Mouse (Mus musculus) left cerebral cortex, postnatal 36 days (tissue): ENCODE measurements around the gene Med12l. TPM values are rescaled to one million over a fixed set of nuclear protein-coding genes. Genes with fewer than 3 reads are reported as not detected.

ENCODE experiments used
- DNase-seq, 2 experiments: peaks; one replicate each; pipeline ENCODE4 v3.0.0; 2021 to 2022; ENCODE audit warnings: low spot score in 2 of 2, mixed read lengths in 1 of 2
- intact Hi-C: fragments of 180-260 bp; cut with DNase I; formaldehyde crosslinking; loops from one replicate; pipeline ENCODE4 v1.15.1; 2025
- total RNA-seq, 2 experiments: library from RNA; stranded (reverse); gene quantifications; 2 replicates each; pipeline ENCODE4 v1.2.3; 2021

Gene Med12l
- total RNA-seq, 2 experiments from 2014 or later: 42.0 to 42.8 TPM

DNA sequence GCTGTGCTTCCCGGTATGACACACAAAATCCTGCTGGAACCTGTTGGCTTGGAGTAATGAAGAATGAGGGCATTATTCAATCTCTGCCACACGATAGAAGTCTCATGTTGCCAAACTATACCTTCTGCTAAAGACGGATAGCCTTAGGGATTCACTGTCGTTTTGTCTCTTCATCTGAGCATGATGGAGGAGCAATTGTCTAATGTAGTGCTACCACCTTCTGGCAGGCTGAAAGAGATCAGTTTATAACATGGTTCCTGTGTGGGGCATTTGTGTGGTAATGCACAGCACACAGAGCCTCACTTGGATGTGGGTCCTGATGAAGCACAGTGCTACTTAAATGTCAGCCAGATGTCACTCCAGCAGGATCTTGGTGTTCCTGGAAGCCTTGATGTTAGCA is 163.6 kb downstream of the Med12l start:
- intact Hi-C loops: loop anchor here (5.0 kb wide), 1 partner anchor 47 kb away; no protein-coding TSS in a partner anchor

DNA sequence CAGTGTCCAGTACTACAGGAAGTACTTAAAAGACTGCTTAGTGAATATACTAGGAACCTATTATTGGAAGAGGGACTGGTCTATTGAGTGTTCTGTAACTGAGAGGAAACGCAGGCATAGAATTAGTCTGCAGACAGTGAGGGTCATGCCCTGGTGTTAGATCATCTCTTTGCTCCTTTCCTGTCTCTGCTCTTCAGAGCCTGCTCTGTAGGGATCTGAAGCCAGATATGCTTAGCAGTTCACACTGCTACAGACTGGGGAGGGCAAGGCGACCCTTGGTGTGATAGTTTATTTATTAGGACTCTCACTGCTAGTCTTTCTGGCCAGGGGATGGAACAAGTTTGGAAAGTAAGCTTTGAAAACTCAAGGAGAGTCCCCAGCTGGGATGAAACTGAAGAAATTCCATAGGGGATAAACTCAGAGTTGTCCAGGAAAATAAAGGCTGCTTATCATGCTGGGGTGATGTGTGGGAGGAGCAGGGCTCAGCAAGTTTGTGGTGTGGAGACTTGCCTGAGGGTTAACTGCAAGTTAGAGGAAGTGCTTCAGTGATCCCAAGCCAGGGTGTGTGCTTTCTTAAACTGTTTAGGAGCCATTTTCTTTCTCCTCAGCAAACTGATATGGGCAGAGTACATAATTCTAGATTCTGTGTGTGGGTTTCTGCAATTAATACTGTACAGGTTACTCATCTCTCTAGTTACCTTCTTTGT is 164.4 kb downstream of the Med12l start:
- no peak for DNase-seq
- intact Hi-C loops: loop anchor here (5.0 kb wide), 1 partner anchor 48 kb away; no protein-coding TSS in a partner anchor

More for the DNA sequence above, 163.6 kb downstream of the Med12l start:
- no peak for DNase-seq

DNA sequence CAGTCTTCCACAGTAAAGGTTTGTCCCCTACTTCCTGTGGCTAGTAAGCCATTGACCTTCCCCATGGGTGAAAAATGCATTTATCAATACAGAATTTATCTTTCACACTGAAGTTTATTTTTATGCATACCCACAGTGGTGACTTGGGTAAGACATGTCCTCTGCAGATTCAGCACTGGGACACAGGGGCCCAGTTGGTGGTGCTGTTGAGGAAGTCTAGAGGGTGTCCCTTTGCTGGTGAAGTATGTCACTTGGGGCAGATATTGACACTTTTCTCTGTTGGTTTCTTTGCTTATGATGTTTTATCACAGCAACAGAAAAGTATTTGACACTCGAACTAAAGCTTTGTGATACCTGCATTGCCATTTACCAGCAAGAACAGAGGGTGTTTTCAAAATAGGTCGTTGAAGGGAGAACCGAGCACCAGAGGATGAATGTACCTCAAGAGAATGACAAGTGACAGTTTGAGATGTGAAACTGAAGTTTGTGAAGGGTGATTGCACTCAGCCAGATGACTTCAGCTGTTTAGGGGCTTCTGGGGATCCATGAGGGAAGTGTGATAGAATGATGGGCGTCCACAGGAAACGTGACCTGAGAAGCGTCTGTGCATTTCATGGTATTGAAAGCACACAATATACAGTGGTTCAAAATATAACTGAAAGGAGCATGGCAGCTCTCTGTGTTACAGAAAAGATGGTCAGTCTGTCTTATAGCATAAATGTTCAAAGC is 169.0 kb downstream of the Med12l start:
- intact Hi-C loops: no loop called here
- no peak for DNase-seq

DNA sequence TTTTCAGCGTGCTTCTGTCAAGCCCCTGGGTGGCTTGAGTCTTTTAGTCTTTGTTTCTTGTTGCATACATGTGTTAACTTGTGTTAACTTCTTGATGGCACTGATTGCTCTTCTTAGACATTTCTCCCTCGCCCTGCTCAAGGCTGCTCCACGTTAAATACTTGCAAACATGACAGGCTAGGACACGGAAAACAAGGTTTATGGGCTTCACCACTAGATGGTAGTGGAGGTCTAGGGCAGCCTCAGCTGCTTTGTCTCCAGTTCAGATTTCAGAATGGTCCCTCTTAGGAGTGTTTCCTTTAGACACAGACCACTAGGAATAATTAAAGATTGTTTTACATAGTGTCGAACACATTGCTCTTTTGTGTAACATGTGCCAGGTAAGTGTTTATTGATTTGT is 169.6 kb downstream of the Med12l start:
- DNase-seq: no peak
- intact Hi-C loops: no loop called here

DNA sequence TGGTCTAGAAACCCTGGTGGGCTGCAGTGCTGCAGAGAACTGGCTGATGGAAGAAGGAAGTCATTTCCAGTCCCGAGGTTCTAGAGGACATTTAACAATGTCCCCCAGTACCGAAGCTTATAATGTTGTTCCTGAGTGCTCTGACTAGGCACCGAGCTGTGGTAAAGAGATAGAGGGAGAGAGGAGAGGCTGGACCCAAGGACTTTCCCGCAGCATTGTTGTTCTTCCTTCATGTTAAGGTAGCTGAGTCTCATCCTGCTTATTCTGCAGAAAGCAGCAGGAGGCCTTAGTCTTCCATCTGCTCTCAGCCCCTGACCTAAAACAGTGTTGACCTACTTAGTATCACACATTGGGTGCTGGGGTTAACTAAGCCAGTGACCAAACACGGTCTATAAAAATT is 171.2 kb downstream of the Med12l start:
- no peak for DNase-seq
- intact Hi-C loops: loop anchor here (2.0 kb wide), 1 partner anchor 32 kb away; no protein-coding TSS in a partner anchor

DNA sequence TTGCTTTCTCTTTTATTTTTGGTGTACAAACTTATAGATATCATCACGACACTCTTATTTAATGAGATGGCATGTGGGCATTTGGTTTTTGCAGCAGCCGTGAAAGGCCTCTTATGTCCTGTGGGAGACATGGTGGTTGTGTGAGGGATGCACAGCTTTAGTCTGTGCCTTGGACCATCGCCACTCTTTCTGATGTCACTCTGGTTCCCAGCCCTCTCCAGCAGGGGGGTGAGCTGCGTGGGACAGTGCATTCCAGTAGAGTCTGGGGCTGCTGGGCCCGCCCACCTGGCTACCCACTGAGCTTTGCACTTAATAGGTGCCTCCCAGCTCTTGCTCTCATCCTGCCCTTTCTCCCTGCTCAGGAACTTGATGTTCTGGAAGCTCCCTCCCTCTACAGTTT is 175.5 kb downstream of the Med12l start:
- intact Hi-C loops: no loop called here
- DNase-seq: no peak

DNA sequence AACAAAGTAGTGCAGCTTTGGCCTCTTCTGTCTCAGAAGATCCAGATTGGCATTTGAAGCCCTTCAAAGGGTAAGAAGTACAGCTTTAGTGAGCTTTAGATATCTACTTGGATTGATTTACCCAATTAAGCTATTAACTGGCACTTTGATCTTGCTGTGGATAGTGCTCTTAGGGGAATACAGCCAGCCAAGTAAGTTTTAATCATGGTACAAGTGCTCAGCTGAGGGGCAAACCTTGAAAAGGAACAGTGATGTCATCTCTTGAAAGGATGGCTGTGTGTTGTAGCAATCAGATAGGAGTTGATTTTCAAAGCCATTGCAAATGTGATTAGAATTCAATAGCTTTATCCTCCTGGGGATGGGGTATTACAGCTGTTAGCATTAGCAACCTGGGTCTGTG is 176.5 kb downstream of the Med12l start:
- intact Hi-C loops: no loop called here
- no peak for DNase-seq

DNA sequence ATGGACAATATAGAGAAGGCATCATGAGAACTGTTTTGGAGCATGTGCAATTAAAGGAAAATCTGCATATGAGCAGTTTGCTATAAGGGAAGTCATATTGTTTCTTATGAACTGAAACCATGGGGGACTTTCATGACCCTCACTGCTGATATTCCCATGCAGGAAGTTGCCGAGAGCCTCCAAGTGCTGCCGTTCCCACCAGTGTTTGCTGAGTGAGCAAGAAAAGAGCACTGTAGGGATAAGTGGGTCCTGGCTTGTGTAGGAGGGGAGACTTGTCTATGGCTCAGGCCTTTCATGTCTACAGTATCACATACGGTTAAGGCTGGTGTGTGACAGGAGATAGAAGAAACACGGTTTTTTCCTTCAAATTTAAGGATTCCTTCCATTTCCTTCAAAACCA is 180.0 kb downstream of the Med12l start:
- DNase-seq: no peak
- intact Hi-C loops: no loop called here

DNA sequence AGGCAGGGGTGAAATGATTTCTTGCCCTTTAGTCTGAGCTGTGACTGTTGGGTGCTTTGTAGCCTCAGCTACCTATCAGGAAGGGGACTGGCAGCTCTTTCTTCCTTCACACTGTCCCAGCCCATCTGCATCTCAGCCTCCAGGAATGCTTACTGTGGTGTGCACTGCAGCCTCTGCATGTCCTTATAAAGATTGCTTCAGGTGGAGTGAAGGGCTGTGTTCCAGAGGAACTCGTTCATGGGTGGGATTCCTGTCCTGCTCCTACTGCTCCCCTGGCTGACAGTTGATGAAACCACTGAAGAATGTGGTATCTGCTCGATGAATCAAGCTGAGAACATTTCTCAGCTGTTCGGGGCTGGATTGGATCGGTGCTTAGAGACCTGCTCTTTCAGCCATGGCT is 181.7 kb downstream of the Med12l start:
- intact Hi-C loops: no loop called here
- DNase-seq: no peak

DNA sequence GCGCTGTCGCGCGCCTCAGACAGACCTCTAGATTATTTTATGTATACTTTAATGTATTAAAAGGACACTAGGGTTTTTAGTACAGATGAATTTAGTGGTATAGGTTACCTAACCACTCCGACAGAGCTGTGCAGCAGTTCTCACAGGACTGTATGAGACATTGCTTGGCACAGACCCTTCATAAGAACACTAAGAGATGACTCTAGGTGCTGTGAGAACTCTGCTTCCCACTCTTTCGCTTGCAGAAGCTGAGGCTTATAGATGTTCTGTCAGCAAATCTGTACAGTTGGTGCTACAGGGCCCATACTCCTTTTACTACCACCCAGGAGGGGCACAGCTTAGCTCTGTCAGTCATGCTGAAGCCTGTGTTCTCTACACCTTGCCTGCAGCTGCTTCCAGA is 186.0 kb downstream of the Med12l start:
- DNase-seq: no peak
- intact Hi-C loops: no loop called here

DNA sequence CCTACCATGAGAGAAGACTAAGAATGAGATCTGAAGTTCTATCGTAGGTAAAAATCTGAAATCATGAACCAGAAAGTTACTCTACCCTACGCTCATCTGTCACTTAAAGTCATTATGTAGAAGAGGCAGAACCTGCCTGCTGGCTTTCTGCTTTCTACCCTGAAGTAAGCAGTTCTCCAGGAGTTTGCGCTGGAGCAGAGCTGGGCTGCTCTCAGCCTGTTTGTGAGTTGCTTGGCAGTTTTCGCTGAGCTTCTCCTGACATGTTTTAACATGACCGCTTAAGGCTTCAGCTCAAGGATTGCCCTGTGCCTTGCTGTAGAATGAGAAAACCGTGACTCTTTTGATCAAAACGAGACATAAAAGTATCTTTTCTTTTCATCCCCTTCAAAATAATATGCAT is 188.5 kb downstream of the Med12l start:
- intact Hi-C loops: no loop called here
- no peak for DNase-seq

DNA sequence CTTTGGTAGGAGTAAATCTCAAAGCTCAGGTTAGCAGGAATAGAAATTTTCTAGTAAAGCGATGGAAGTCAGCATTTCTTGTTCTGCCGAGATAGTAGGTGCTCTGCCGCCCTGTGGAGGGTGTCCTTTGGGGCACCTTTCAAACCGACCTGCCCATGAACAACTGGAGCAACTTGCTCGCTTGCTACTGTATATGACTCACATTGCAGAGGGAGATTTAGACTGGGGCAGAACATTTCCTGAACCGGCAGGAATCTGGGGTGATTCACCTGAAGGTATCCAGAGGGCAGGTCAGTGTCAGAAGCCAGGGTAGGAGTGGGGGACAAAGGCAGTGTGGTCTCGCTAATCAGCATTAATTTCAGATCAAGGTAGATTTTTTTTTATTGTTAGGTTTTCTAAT is 189.3 kb downstream of the Med12l start, which contains the start of gene Gpr87:
Gpr87 (minus strand) TSS at position 167 of the 400 bp plus-strand sequence.
- no peak for DNase-seq
- intact Hi-C loops: no loop called here

DNA sequence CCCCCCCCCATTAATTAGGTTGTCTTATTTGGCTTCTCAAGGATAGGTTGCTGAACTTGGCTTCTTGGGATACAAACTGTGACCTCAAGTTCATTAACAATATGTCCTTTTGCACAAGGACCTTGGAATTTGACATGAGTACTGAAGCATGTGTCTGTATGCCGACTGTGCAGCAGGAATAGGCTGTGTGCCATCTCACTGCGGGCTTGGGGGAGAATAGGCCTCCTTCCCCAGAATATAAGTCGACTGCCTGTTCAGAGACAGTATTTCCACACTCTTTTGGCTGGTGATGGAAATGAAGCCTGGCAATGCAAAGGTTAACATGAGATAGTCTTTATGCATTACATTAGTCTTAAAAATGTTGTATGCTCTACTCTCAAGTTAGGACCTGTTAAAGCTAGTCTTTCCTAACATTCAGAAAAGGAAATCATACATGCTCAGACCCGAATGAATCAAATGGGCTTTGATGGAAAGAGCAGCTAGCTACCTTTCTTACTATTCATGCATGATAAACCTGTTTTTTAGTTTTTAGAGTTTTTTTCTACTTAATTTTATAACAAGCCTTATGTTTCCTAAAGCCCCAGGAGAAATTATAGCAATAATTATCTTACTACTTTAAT is 191.8 kb downstream of the Med12l start:
- DNase-seq: no peak
- intact Hi-C loops: no loop called here

DNA sequence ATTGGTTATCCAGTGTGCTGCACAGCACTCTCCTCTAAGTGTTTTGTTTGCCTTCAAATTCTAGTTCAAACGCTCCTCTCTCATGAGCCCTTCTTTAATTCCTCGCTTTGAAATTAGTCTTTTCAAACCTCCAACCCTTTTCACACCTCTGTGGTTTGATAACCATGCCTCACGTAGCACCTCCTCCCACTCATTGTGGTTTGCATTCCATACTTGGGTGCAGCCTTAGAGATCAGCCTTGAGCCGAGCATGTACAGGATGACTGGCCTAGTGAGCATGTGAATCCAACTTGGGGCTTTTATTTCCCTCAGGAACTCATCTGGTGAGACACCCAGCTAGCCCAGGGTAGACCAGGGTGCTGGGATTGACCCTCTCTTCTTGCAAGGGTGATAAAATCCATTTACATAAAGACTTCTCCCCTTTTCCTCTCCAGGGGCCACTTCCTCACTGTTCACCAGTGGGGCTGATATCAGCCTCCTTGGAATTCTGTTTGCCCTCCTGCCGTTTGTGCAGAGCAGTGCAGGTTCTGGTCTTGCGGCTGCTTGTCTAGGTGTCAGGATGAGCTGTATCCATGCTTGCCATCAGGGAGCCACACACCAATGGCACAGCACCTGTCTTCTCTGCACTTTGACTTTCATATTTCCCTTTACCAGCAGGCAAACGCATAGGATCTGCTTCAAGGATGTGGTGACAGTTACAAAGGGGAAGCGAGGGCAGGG is 198.3 kb downstream of the Med12l start:
- no peak for DNase-seq
- intact Hi-C loops: no loop called here

DNA sequence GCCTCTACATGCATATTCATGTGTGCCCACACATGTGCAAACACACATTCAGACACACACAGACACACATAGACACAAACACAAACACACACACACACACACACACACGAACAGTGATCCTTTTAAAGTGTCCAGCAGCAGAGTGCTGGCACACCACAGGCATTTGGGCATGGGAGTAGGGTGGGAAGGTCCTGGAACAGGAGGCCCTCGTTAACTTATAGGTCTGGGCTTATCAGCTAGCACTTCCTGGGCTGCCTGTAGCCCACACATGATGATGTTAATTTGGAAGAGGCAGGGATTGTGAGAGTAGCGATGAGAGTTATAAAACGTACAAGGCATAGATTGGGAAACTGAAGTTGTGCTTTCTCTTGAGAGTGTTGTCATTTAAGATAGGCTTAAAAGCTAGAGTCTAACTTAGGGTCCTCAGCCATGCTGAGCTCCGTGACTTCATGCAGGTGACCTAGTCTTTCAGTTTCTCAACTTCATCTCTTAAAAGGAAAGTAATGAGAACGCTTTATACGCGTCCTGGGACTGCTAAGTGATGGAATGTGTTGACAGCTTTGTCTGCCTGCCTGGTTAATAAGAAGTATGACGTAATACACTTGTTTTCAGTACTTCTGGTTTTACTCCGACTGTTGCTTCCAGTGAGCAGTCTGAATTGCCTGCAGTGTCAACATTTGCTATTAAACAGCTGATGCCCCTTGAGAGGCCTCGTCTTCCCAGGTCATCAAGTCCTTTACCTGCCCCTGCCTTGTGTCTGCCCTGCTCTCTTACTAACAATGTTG is 199.3 kb downstream of the Med12l start:
- DNase-seq: no peak
- intact Hi-C loops: no loop called here

DNA sequence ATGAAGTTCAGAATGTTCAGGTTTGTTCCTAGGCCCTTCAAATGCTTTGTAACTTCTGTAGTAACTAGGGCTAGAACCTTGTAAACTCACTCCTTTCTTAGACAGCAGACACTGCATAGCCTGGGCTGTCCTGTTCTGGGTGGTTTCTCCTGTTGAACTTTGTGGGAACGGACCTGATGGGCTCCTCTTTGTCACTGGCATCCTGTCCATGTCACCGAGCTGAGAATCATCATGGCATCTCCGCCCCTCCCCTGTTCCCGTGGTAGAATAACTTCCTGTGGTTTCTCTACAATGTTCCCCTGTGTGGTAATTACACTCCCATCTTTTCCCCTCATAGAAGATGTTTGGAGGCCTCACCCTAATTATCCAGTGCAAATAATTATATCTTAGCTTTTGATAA is 200.3 kb downstream of the Med12l start:
- no peak for DNase-seq
- intact Hi-C loops: no loop called here

DNA sequence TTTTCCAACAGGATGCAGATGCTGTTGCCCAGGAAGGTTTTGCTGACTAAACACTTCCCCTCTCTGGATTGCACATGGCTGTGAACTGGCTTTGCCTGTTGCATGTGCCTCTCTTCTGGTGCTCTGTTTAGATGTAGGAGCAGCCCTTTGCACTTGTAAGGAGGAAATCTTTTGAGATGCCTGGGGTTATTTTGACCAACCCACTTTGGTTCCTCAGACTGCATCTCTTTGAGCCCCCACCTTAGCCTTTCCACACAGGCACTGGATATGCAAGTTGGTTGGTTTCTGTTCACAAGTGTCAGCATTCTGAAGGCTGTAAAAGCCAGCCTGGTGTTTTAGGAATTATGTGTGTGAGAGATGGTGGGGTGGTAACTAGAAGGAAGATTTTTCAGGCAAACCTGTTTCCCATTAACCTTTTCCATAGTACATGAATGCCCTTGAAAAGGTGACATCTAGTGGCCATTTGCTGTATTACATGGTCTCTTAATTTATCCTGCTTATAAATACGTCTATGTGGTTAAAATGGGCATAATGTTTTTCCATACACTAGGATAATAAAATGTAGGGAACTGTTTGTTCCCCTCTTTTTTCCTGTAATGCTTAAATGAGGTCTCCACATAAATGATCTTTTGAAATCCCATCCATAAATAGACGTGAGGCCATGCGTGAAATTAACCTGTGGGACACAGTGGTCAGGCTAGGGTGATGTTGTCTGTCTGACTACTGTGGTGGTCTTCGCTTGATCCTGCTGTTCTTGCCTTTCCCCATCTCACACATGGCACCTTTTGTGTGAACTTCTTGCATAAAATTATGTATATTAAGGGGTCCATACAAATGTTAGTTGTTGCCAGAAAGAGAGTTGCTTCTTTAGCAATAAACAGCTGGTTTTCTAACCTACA is 203.3 kb downstream of the Med12l start:
- DNase-seq: no peak
- intact Hi-C loops: loop anchor here (1.0 to 2.0 kb wide), 2 partner anchors 32 to 88 kb away; no protein-coding TSS in a partner anchor

DNA sequence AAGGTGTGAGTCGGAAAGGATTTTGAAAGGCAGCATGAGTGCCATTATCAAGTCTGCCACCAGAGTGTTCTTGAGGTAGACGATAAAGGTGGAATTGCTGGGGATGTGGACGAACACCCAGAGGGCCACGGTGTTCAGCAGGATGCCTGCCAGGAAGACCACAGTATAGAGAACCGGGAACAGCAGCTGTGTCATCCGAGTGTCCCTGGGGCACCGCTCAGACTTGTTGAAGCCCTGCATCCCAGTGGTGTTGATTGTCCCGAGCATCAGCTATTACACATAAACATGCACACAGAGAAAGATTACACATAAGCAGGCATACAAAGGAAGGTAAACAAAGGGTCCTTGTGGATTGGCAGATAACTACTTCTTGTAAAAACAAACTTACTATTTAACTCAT is 204.5 kb downstream of the Med12l start:
- intact Hi-C loops: no loop called here
- DNase-seq: no peak
